Mouse (Mus musculus) left cerebral cortex, adult 8-10 months (tissue): ENCODE results near the gene Gm10306. TPM values are rescaled to one million over a fixed set of nuclear protein-coding genes. Genes with fewer than 3 reads are reported as not detected.

ENCODE experiments used
- DNase-seq, 2 experiments: peaks; one replicate each; pipeline ENCODE4 v3.0.0; 2022; ENCODE audit warnings: low spot score in 2 of 2
- total RNA-seq, 4 experiments: library from RNA; stranded (reverse); gene quantifications; 2 replicates each; pipeline ENCODE4 v1.2.4; 2022

Gene Gm10306
- total RNA-seq, 4 experiments from 2014 or later: not detected

DNA sequence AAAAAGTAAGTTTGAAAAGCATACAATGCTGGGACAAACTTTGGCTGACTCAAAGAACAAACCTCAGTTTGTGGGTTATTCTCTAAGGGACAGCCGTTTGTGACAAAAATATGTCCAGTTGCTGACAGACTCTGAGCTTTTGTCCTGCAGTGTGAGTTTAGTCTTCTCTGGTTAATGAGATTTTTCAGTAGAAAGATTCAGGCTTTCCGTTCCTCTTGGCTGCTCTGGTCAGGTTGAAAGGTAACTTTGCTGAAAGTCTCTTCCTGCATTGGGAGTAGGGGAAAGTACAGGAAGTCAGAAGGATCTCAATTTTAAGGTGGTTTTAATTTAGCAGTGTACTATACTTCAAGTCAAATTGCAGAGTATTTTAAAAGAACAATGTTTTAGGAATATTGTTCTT lies 49.2 kb downstream of the Gm10306 start:
- DNase-seq: no peak

Other genes starting within 250 kb of the Gm10306 start
- 1 to 10 TPM; 7.6 to 9.2 (median 9.0) TPM for gene Caap1, start 250 bp downstream of the Gm10306 start, total RNA-seq
- gene Plaa, start 46.7 kb downstream of the Gm10306 start, total RNA-seq: 10 to 100 TPM; 40.1 to 43.2 (median 43.0) TPM
- 10 to 100 TPM; 20.9 to 24.4 (median 23.4) TPM for gene Ift74, start 57.9 kb downstream of the Gm10306 start, total RNA-seq
- not detected for gene Lrrc19, start 93.6 kb downstream of the Gm10306 start, total RNA-seq
- gene Tek, start 182.7 kb downstream of the Gm10306 start, total RNA-seq: 10 to 100 TPM in 2 of 4 experiments, 1 to 10 TPM in 2; 8.8 to 12.2 (median 10.1) TPM